Mouse (Mus musculus): ENCODE results near the gene Nemp1. TPM values are rescaled to one million over a fixed set of nuclear protein-coding genes. Genes with fewer than 3 reads are reported as not detected.

Nemp1 gene
- 3.5 and 4.4 TPM in 2 replicates for polyA plus RNA-seq (2012; rRNA removed)

GRCm38 (mm10) chr10:127666501-127667268, at the start of gene Nemp1:
Gene Nemp1 (plus strand): TSS chr10:127666901.
- DNase-seq (ENCODE audit: low read depth) = no peak

DNA sequence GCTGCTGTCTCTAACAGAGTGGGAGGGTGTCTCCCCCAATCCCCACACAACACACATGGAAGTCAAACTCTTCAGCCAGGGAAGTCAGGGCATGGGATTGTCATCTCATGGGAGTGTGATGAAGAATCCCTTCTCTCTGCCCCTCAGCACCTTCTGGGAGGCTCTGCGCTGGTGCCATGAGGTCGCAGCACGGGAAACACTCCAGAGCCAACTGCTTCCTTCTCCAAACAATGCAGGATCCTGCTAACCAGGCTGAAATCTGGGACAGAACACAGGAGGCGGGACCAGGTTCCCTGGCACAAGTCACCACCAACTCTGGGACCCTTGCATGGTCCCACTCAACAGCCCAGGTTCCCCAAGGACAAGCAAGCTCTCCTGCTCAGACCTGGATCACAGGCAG, 49.4 kb upstream of the Nemp1 start:
- DNase-seq (ENCODE audit: low read depth) = no peak

DNA sequence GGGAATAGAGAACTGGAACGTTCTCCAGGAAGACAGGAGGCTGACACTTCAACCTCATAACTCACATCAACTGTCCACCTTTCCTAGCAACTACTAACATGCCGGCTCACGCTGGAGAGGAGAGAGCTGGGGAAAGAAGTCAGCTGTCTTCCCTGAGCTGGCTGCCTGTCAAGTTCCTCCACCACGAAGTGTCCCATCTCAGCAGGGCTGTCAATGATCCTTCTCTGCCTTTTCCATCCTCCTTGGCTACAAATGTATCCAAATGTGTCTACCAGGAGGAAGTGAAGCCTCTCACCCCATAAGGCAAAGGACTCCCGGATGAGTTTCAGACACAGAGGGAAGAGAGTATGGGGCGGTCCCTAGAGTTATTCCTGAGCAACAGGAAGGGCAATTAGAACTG, 48.5 kb upstream of the Nemp1 start:
- no peak for DNase-seq (ENCODE audit: low read depth)

GRCm38 (mm10) chr10:127619119-127619721, 47.5 kb upstream of the Nemp1 start:
- DNase-seq (ENCODE audit: low read depth) = no peak

DNA sequence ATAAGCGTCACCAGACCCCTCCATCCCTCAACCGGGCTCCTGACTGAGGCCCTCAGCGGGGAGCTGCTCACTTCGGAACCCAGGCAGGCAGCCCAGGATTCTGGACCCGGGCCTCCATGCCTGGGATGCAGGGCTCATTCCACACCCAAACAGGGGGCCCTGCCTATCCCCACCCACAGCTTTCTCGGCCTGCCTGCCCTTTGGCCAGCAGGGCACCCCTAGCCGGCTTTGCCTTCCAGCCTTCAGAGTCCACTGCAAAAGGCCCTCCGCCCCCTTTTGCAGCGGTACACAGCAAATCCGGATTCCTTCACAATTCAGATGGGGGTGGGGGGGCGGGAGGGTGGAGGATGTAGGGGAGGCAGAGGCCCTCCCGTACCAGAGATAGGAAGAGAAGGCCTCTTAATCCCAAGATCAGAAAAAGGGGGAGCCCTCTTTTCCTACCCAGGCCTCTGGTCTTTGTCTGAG, 46.7 kb upstream of the Nemp1 start:
- DNase-seq (ENCODE audit: low read depth) = no peak

GRCm38 (mm10) chr10:127620406-127621190, 46.1 kb upstream of the Nemp1 start, which contains the start of gene Lrp1:
Gene Lrp1 (minus strand): TSS chr10:127621148.
- no peak for DNase-seq (ENCODE audit: low read depth)

DNA sequence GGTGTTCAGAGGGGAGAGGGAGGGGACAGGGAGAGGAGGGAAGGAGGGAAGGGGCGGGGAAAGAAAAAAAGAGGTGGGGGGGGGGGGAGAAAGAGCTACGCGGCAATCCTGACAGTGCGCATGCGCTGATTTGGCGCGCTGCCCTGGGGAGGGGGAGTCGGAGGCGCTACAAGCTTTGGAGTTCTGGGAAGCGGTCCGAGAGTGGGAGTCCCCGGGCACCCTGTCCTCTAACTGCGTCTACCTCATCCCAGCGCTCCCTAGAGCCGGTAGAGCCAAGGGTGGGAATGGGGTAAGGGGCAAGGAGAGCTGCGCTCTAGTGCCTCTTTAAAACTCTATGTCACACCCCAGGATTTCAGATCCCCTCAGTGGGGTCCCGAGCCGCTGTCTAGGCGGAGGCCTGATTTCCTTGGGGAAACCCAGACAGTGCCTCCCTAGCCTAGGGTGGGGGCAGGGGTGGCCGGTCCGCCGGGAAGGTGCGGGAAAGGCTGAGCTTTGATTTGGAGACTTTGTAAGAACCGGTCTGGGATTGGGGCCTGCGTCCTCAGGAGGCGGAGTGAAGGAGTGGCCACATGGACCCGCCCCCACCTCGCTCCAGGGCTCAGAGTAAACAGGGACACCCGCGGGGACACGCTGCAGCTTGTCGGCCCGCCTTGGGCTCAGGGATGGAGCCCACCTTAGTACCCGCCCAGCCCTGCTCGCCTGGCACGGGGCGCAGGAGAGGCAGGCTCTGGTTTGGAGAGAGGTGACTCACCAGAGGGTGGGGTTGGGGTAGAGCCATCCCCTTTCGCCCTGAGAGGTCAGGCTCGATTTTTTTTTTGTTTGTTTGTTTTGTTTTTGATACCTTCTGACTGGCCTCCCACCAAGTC, 45.3 kb upstream of the Nemp1 start:
- no peak for DNase-seq (ENCODE audit: low read depth)

DNA sequence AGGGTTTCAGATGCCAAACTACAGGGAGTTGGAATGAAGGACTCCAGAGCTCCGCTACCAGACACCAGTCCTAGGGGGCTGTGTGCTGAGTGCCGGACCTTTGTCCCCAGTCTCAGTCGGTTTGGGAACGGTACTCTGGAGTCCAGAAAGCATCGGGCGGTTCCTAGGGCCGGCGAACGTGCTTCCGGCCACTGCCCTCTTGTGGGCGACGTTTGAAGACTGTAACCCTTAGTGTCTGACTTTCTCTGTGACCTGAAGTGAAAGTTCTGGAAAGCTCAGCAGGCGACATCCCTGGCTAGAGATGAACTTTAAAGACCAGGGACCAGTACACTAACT, 44.7 kb upstream of the Nemp1 start:
- DNase-seq (ENCODE audit: low read depth) = no peak

DNA sequence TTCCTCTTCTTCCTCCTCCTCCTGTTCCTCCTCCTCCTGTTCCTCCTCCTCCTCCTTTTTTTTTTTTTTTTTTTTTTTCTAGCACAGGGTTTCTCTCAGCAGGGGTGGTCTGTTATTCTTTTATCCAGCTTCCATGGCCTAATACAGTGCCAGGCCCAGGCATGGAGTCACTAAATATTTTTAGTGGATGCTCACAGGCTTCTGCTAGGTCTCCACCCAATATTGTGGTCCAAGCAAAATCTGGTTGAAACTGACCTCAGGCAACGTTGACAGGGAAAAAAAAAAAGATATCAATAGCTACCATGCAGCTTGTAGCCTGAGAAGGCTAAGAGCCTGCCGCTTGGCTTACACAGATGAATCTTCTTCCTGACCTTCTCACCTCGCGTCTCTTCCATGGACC, 44.0 kb upstream of the Nemp1 start:
- DNase-seq (ENCODE audit: low read depth) = no peak

- no peak for DNase-seq (ENCODE audit: low read depth)
These were observed 43.1 kb upstream of the Nemp1 start for GRCm38 (mm10) chr10:127623439-127624216.

DNA sequence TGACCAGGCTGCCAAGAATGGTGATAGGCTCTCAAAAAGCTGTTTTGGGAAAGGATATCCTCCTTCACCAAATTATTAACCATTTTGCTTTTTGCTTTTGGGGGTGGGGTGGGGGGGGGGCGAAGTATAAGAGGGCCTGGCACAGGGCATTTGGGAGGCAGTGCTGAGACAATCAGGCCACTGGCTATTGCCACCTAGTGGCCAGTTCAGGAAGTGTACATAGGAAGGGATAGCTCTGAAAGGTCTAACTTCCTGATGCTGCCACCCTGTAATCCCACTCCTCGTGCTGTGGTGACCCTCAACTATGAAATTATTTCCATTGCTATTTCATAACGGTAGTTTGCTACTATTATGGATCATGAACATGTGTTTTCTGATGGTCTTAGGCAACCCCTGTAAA, 40.3 kb upstream of the Nemp1 start:
- DNase-seq (ENCODE audit: low read depth) = no peak

- no peak for DNase-seq (ENCODE audit: low read depth)
These were observed 35.2 kb upstream of the Nemp1 start for GRCm38 (mm10) chr10:127631261-127632214.

- DNase-seq (ENCODE audit: low read depth) = no peak
These were observed 33.9 kb upstream of the Nemp1 start for GRCm38 (mm10) chr10:127632668-127633271.

DNA sequence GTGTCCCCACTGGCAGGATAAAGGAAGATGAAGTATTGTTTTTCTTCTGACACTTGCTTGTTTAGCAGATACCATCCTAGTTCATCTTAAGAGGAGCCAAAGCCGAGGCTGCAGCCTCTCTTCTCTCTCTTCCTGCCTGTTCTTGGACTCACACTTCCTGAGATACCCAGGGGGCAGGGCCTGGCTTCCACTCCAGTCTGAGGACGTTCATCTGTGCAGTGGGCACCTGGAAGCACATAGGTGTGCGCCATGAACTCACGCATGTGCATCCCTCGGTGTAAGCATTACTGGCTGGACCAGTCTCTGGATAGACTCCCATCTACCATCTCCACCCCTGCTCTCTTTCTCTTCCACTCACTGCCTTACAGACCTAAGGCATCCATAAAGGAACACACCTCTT, 26.3 kb upstream of the Nemp1 start:
- DNase-seq (ENCODE audit: low read depth) = no peak

DNA sequence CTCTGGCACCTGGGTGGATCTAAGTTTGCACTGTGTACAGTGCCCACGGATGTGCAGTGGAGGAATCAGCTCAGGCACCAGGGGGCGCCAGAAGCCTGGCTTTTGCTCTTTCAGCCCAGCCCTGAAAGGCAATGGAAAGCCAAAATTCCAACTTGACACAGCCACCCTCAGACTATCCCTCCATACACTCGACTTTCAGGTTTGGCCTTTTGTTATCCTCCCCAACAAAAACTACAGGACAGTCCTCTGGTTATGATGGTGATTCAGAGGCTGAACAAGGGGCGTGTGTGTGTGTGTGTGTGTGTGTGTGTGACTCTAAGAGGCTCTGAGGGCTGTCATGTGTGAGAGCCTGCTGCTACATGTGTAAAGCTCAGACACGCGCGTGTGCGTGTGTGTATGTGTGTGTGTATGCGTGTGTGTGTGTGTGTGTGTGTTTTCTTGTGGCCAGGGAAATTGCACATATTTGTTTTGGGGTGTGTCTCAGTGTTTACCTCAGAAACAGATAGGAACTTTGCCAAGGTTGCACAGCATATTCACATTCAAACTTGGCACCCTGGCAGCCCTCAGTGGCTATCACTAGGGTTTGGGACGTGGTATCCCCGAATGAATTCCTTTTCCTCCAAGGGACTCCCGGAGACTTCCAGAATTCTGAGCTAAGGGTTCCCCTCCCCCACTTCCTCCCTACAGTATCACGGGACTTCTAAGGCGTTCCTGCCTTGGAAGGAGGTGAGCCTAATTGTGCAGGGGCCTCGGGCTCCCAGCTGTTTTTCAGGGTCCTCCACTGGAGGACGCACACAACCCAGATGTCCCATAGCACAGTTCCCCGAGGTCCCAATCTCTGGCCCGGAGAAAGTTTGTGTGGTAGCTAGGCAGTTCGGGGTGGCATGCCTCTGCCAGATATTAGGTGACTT, 24.6 kb upstream of the Nemp1 start:
- DNase-seq (ENCODE audit: low read depth) = no peak

- no peak for DNase-seq (ENCODE audit: low read depth)
These were observed 23.7 kb upstream of the Nemp1 start, which contains the start of gene Stat6 for GRCm38 (mm10) chr10:127642772-127643552. Gene Stat6 (plus strand): TSS chr10:127642986.

- no peak for DNase-seq (ENCODE audit: low read depth)
These were observed 23.0 kb upstream of the Nemp1 start for GRCm38 (mm10) chr10:127643553-127644238.
